Mouse (Mus musculus): ENCODE results near the gene Mfsd11.

DNA sequence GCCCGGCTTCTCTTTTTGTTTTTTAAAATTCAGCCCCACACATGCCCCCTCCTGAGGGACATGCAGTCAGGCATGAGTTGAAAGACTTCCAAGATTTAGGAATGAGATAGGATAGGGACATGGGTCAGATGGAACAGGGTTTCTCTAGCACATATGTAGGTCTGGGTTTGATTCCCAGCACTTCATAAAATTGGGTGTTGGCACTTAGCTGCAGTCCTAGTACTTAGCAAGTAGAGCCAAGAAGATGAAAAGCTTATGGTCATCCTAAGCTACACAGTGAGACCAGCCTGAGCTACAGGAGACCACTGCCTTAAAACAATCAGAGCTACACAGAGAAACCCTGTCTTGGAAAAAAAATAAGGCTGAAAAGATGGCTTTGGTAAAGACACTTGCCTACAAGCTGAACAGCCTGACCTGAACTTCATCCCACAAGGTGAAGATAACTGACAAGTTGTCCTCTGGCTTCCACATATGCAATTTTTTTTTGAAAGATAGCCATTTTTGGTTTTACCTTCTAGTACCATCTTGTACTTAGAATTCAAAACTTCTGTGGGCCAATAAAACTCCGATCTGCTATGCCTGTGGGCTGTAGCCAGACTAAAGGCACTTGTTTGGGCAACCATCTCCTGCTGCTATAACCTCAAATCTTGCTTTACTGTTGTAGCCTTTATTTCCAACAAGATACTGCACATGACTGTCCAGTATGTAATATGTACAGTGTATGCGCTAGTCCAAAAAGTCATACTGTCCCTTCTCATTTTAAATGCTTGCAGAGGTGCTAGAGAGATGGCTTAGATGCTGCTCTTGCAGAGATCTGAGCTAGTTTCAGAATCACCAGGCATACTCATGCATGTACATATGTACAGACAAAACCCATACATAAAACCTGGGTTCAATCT lies 4.8 kb upstream of the Mfsd11 start:
- TF ChIP-seq CTCF (IDR thresholded peaks at IDR 0.05; ENCODE audit: extremely low read depth, insufficient read depth, low read length) (no peak), POLR2A (IDR thresholded peaks at IDR 0.05; ENCODE audit: extremely low read depth, insufficient read depth, low read length) (no peak)

Data from cortical plate, adult 2 months (tissue).